Mouse (Mus musculus) central nervous system, embryonic 11.5 days (tissue): ENCODE results near the gene Myct1. TPM values are rescaled to one million over a fixed set of nuclear protein-coding genes. Genes with fewer than 3 reads are reported as not detected.

Experiments
- polyA plus RNA-seq: library from polyadenylated mRNA; depleted of rRNA; stranded (reverse); fragments of >200 nt; gene quantifications from 2 replicates; pipeline ENCODE4 v1.2.3, GENCODE M21; 2012; rRNA removed

Gene Myct1
- 0.73 and 1.9 TPM in 2 replicates for polyA plus RNA-seq

DNA sequence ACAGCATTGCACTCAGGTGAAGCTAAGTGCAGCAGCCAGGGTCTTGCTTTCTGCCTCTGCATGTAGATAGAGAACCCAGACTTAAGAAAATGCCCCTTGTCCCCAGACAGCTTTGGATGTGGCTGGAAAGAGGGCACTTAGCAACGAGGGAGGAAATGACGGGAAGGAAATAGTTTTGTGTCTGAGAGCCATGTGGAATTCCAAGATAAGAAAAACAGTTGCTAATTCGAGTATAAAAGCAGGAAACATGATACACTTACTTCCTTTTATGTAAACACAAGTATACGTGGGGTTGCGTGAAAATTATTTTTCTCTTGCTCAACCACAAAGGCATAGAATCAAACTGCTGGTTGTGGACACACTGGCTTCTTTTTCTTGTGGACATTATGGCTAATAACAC lies at the start of gene Myct1:
Myct1 (plus strand) TSS at position 312 of the 400 bp plus-strand sequence.

DNA sequence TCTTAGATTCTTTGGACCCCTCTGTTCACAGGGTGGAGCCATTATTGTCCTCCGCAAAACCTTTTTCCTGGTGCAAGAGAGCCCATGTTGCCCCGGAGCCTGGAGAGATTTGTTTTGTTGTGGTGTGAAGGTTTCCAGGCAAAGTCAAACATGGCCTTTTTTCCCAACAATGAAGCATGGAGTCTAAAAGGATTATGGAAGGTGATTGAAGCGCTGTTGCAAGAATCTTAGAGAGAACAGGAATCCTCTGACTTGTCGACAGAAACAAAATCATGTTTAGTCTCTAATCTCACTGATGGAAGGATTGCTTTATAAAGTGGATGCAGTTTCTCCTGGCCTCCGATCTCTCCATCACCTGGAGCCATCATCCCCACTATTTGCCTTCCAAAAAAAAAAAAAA lies 42.2 kb upstream of the Myct1 start, which contains the start of gene Syne1:
Syne1 (minus strand) TSS at position 101 of the 400 bp plus-strand sequence.

DNA sequence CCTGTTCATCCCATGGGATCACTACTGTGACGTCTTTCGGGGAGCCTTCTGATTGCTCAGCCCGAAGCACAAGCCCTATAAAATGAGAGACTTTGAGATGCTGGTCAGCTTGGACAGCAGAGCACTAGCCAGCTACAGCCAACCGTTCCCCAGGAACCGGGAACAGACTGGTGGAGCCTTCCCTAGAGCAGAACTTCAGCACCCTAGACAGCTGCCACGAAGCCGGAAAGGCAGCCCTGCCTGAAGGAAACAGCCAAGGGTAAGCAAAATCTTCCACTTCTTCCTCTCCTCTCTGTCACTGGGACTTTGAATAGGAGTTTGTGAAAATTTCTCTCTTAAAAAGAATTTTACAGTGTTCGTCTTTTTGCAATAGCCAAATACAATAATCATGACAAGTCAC lies 45.5 kb downstream of the Myct1 start, which contains the start of gene Vip:
Vip (plus strand) TSS at position 107 of the 400 bp plus-strand sequence.

Other genes starting within 250 kb of the Myct1 start
- 4.9 and 6.0 TPM in 2 replicates for gene Syne1, start 42.3 kb upstream of the Myct1 start, polyA plus RNA-seq
- gene Vip, start 45.4 kb downstream of the Myct1 start, polyA plus RNA-seq = 0.17 and 0.19 TPM in 2 replicates
- gene Fbxo5, start 211.8 kb downstream of the Myct1 start, polyA plus RNA-seq = 58.3 and 67.8 TPM in 2 replicates
- gene Mtrf1l, start 230.1 kb downstream of the Myct1 start, polyA plus RNA-seq = 8.0 and 11.6 TPM in 2 replicates